Mouse (Mus musculus) thymus, postnatal 36 days (tissue): ENCODE results near the gene 2010003K11Rik.
"Not testable (repeated sequence)": the region's sequence is repeated elsewhere in the genome, so short reads cannot be mapped to it uniquely, and the experiment has no call there.

Source experiments
- DNase-seq, 2 experiments: peaks; one replicate each; pipeline ENCODE4 v3.0.0; 2022; ENCODE audit warnings: mixed read lengths in 2 of 2

The 2010003K11Rik gene

GRCm38 (mm10) chr19:4455071-4455800 lies 43.1 kb downstream of the 2010003K11Rik start:
- DNase-seq = no peak

- not testable (repeated sequence) for DNase-seq
These were observed 44.3 kb downstream of the 2010003K11Rik start for GRCm38 (mm10) chr19:4454040-4454439.

- no peak for DNase-seq
These were observed 45.9 kb downstream of the 2010003K11Rik start for GRCm38 (mm10) chr19:4452525-4452924.

- no peak for DNase-seq
These were observed 46.4 kb downstream of the 2010003K11Rik start for GRCm38 (mm10) chr19:4451965-4452364.

GRCm38 (mm10) chr19:4451098-4451497 lies 47.3 kb downstream of the 2010003K11Rik start:
- DNase-seq = no peak

GRCm38 (mm10) chr19:4450666-4451065 lies 47.7 kb downstream of the 2010003K11Rik start:
- no peak for DNase-seq

GRCm38 (mm10) chr19:4449230-4449629 lies 49.2 kb downstream of the 2010003K11Rik start:
- DNase-seq = no peak

GRCm38 (mm10) chr19:4447445-4447844 lies 50.9 kb downstream of the 2010003K11Rik start:
- no peak for DNase-seq
